Mouse (Mus musculus) E14TG2a.4 (cell line): ENCODE results near the gene Snn.

ENCODE experiments used
- H3K27me3 ChIP-seq: 2 replicates; pipeline ENCODE4 v1.6.1; 2014; ENCODE audit warnings: low read length, control low read depth; ENCODE audit not compliant: insufficient read depth
- H3K36me3 ChIP-seq: 2 replicates; pipeline ENCODE4 v1.6.1; 2014; ENCODE audit warnings: low read length, control low read depth; ENCODE audit not compliant: insufficient read depth
- H3K4me1 ChIP-seq: replicated peaks from 2 replicates; pipeline ENCODE4 v1.6.1; 2014; ENCODE audit warnings: low read depth, low read length, control low read depth
- H3K4me3 ChIP-seq: replicated peaks from 2 replicates; pipeline ENCODE4 v1.5.1; 2014; ENCODE audit warnings: mild to moderate bottlenecking, low read length
- H3K9me3 ChIP-seq: 2 replicates; pipeline ENCODE4 v1.6.1; 2014; ENCODE audit warnings: low read length, control low read depth
- CTCF ChIP-seq: conservative IDR thresholded peaks from 2 replicates; pipeline ENCODE4 v1.5.1; 2014; ENCODE audit warnings: low read length
- NANOG ChIP-seq: IDR thresholded peaks from 2 replicates; pipeline ENCODE4 v1.6.1; 2014; ENCODE audit warnings: borderline replicate concordance, low read length, mixed read lengths
- POU5F1 ChIP-seq: IDR thresholded peaks from 2 replicates; pipeline ENCODE4 v1.6.1; 2014; ENCODE audit warnings: low read length, borderline replicate concordance

Snn gene

GRCm38 (mm10) chr16:11078216-11078869 lies 17.6 kb downstream of the Snn start:
- no peak overlapping the region for H3K4me3 ChIP-seq
- H3K4me1 ChIP-seq, result peaks cover 23% of the 10 kb centered on the region
- no peak for TF ChIP-seq CTCF
- no peak for TF ChIP-seq NANOG
- TF ChIP-seq POU5F1, result no peak
- peaks cover 89% of the 10 kb centered on the region for H3K36me3 ChIP-seq
- no peaks in the 10 kb centered on the region for H3K27me3 ChIP-seq
- no peaks in the 10 kb centered on the region for H3K9me3 ChIP-seq

- no peak for TF ChIP-seq CTCF
- TF ChIP-seq NANOG, result no peak
- TF ChIP-seq POU5F1, result no peak
- Histone ChIP-seq H3K4me3 (no peak overlapping the region), H3K4me1 (no peaks in the 10 kb centered on the region), H3K27me3 (no peaks in the 10 kb centered on the region), H3K36me3 (peaks cover 79% of the 10 kb centered on the region), H3K9me3 (no peaks in the 10 kb centered on the region)
These were observed 23.4 kb downstream of the Snn start for GRCm38 (mm10) chr16:11084181-11084580.

- Histone ChIP-seq H3K36me3 (peaks cover 78% of the 10 kb centered on the region), H3K27me3 (no peaks in the 10 kb centered on the region), H3K4me1 (no peaks in the 10 kb centered on the region), H3K4me3 (no peak overlapping the region), H3K9me3 (no peaks in the 10 kb centered on the region)
- TF ChIP-seq NANOG (no peak), CTCF (no peak), POU5F1 (no peak)
These were observed 25.6 kb downstream of the Snn start for GRCm38 (mm10) chr16:11086299-11086698.

- TF ChIP-seq NANOG, result no peak
- H3K9me3 ChIP-seq, result no peaks in the 10 kb centered on the region
- peaks cover 78% of the 10 kb centered on the region for H3K36me3 ChIP-seq
- H3K4me1 ChIP-seq, result no peaks in the 10 kb centered on the region
- no peaks in the 10 kb centered on the region for H3K27me3 ChIP-seq
- H3K4me3 ChIP-seq, result no peak overlapping the region
These were observed 26.3 kb downstream of the Snn start for GRCm38 (mm10) chr16:11086856-11087588.

- TF ChIP-seq NANOG (no peak), POU5F1 (no peak), CTCF (no peak)
- H3K36me3 ChIP-seq, result peaks cover 67% of the 10 kb centered on the region
- no peaks in the 10 kb centered on the region for H3K4me1 ChIP-seq
- H3K27me3 ChIP-seq, result no peaks in the 10 kb centered on the region
- no peak overlapping the region for H3K4me3 ChIP-seq
- H3K9me3 ChIP-seq, result no peaks in the 10 kb centered on the region
These were observed 30.3 kb downstream of the Snn start for GRCm38 (mm10) chr16:11090836-11091570.

GRCm38 (mm10) chr16:11092061-11092460 lies 31.3 kb downstream of the Snn start:
- no peaks in the 10 kb centered on the region for H3K4me1 ChIP-seq
- no peak for TF ChIP-seq POU5F1
- no peak for TF ChIP-seq CTCF
- no peak for TF ChIP-seq NANOG

GRCm38 (mm10) chr16:11092523-11092922 lies 31.8 kb downstream of the Snn start:
- no peaks in the 10 kb centered on the region for H3K4me1 ChIP-seq
- peaks cover 58% of the 10 kb centered on the region for H3K36me3 ChIP-seq
- TF ChIP-seq CTCF, result no peak
- TF ChIP-seq NANOG, result no peak
- no peak for TF ChIP-seq POU5F1
- no peaks in the 10 kb centered on the region for H3K9me3 ChIP-seq
- no peak overlapping the region for H3K4me3 ChIP-seq
- H3K27me3 ChIP-seq, result no peaks in the 10 kb centered on the region

More at GRCm38 (mm10) chr16:11092061-11092460, 31.3 kb downstream of the Snn start:
- H3K4me3 ChIP-seq, result no peak overlapping the region
- H3K9me3 ChIP-seq, result no peaks in the 10 kb centered on the region
- no peaks in the 10 kb centered on the region for H3K27me3 ChIP-seq
- peaks cover 63% of the 10 kb centered on the region for H3K36me3 ChIP-seq

GRCm38 (mm10) chr16:11093717-11094386 lies 33.1 kb downstream of the Snn start:
- Histone ChIP-seq H3K36me3 (peaks cover 49% of the 10 kb centered on the region), H3K27me3 (no peaks in the 10 kb centered on the region), H3K9me3 (no peaks in the 10 kb centered on the region), H3K4me3 (no peak overlapping the region), H3K4me1 (no peaks in the 10 kb centered on the region)
- TF ChIP-seq NANOG, result no peak
